Mouse (Mus musculus) frontal cortex, adult 2 months (tissue): ENCODE measurements around the gene BC049715. TPM values are rescaled to one million over a fixed set of nuclear protein-coding genes. Genes with fewer than 3 reads are reported as not detected.

Experiments used
- DNase-seq, 2 experiments: peaks; one replicate each; pipeline ENCODE4 v3.0.0; 2022; ENCODE audit warnings: low spot score in 1 of 2; ENCODE audit errors: extremely low spot score in 1 of 2
- polyA plus RNA-seq: library from polyadenylated mRNA; depleted of rRNA; stranded (reverse); fragments of >200 nt; gene quantifications from 2 replicates; pipeline ENCODE4 v1.2.3, GENCODE M21; 2012

Gene BC049715
- polyA plus RNA-seq, 1 experiment = 1.3 TPM

GRCm38 (mm10) chr6:136847267-136847666, 19.8 kb downstream of the BC049715 start:
- no peak for DNase-seq

GRCm38 (mm10) chr6:136847790-136848189, 20.4 kb downstream of the BC049715 start:
- peak in 1 of 2 experiments; percentile 56 for DNase-seq

GRCm38 (mm10) chr6:136848399-136848798, 21.0 kb downstream of the BC049715 start:
- no peak for DNase-seq

- DNase-seq = no peak
These were observed 21.5 kb downstream of the BC049715 start for GRCm38 (mm10) chr6:136848971-136849370.

- no peak for DNase-seq
These were observed 22.8 kb downstream of the BC049715 start for GRCm38 (mm10) chr6:136850267-136850666.

- no peak for DNase-seq
These were observed 24.9 kb downstream of the BC049715 start for GRCm38 (mm10) chr6:136852348-136852747.

- no peak for DNase-seq
These were observed 25.3 kb downstream of the BC049715 start for GRCm38 (mm10) chr6:136852762-136853161.

- no peak for DNase-seq
These were observed 26.9 kb downstream of the BC049715 start for GRCm38 (mm10) chr6:136854361-136854781.

- DNase-seq = no peak
These were observed 27.8 kb downstream of the BC049715 start for GRCm38 (mm10) chr6:136855183-136855582.

- DNase-seq = no peak
These were observed 28.7 kb downstream of the BC049715 start for GRCm38 (mm10) chr6:136856071-136856636.

GRCm38 (mm10) chr6:136857186-136857872, 29.9 kb downstream of the BC049715 start, which contains the start of gene Art4:
Gene Art4, minus strand, starts transcription at chr6:136857733.
- DNase-seq = no peak

GRCm38 (mm10) chr6:136857873-136858260, 30.4 kb downstream of the BC049715 start:
- DNase-seq = no peak

- no peak for DNase-seq
These were observed 31.0 kb downstream of the BC049715 start for GRCm38 (mm10) chr6:136858420-136858819.

GRCm38 (mm10) chr6:136861020-136861419, 33.6 kb downstream of the BC049715 start:
- DNase-seq = peak in 1 of 2 experiments; percentile 79

- DNase-seq = no peak
These were observed 37.9 kb downstream of the BC049715 start for GRCm38 (mm10) chr6:136865360-136865759.

- no peak for DNase-seq
These were observed 38.7 kb downstream of the BC049715 start for GRCm38 (mm10) chr6:136866150-136866549.

- no peak for DNase-seq
These were observed 41.5 kb downstream of the BC049715 start for GRCm38 (mm10) chr6:136868921-136869320.

- DNase-seq = peak in 1 of 2 experiments; percentile 54
These were observed 47.2 kb downstream of the BC049715 start for GRCm38 (mm10) chr6:136874599-136874998.

GRCm38 (mm10) chr6:136875670-136876069, 48.2 kb downstream of the BC049715 start, which contains the start of gene Mgp:
Gene Mgp, minus strand, starts transcription at chr6:136875823.
- peak; percentile 36 to 78 for DNase-seq

- no peak for DNase-seq
These were observed 54.3 kb downstream of the BC049715 start for GRCm38 (mm10) chr6:136881678-136882077.

GRCm38 (mm10) chr6:136883431-136883915, 56.0 kb downstream of the BC049715 start:
- DNase-seq = no peak

GRCm38 (mm10) chr6:136883961-136884360, 56.5 kb downstream of the BC049715 start:
- no peak for DNase-seq
